Mouse (Mus musculus): ENCODE data around the gene 1600014C23Rik. TPM values are rescaled to one million over a fixed set of nuclear protein-coding genes. Genes with fewer than 3 reads are reported as not detected.

The 1600014C23Rik gene
- polyA plus RNA-seq, 1 experiment from 2014 or later: not detected

Other genes with a start within 250 kb of the 1600014C23Rik start
- 15.2 and 15.8 TPM in 2 replicates for gene Aars2, start 227.0 kb downstream of the 1600014C23Rik start, polyA plus RNA-seq (2014; fragmentation: Nextera tagmentation; extraction: Ambion mirVana)
- 3.8 TPM in 2 replicates for gene Tcte1, start 210.4 kb downstream of the 1600014C23Rik start, polyA plus RNA-seq (2014; fragmentation: Nextera tagmentation; extraction: Ambion mirVana)
- gene Tmem151b, start 184.2 kb downstream of the 1600014C23Rik start, polyA plus RNA-seq (2014; fragmentation: Nextera tagmentation; extraction: Ambion mirVana): 15.7 and 16.8 TPM in 2 replicates
- 4.3 and 4.7 TPM in 2 replicates for gene Nfkbie, start 178.1 kb downstream of the 1600014C23Rik start, polyA plus RNA-seq (2014; fragmentation: Nextera tagmentation; extraction: Ambion mirVana)
- 83.1 and 84.2 TPM in 2 replicates for gene Slc35b2, start 170.0 kb downstream of the 1600014C23Rik start, polyA plus RNA-seq (2014; fragmentation: Nextera tagmentation; extraction: Ambion mirVana)
- 1,324 and 1,355 TPM in 2 replicates for gene Hsp90ab1, start 160.6 kb downstream of the 1600014C23Rik start, polyA plus RNA-seq (2014; fragmentation: Nextera tagmentation; extraction: Ambion mirVana)
- gene Slc29a1, start 134.2 kb downstream of the 1600014C23Rik start, polyA plus RNA-seq (2014; fragmentation: Nextera tagmentation; extraction: Ambion mirVana): 41.5 and 42.7 TPM in 2 replicates
- gene Mymx, start 131.7 kb downstream of the 1600014C23Rik start, polyA plus RNA-seq (2014; fragmentation: Nextera tagmentation; extraction: Ambion mirVana): not detected in 2 replicates
- gene Capn11, start 74.5 kb downstream of the 1600014C23Rik start, polyA plus RNA-seq (2014; fragmentation: Nextera tagmentation; extraction: Ambion mirVana): 2.3 TPM in 1 of 2 replicates, not detected in the other
- gene Mrpl14, start 47.5 kb downstream of the 1600014C23Rik start, polyA plus RNA-seq (2014; fragmentation: Nextera tagmentation; extraction: Ambion mirVana): 116 and 132 TPM in 2 replicates
- 114 and 116 TPM in 2 replicates for gene Tmem63b, start 46.9 kb downstream of the 1600014C23Rik start, polyA plus RNA-seq (2014; fragmentation: Nextera tagmentation; extraction: Ambion mirVana)

Measured in hindbrain, embryonic 14.5 days (tissue).